Mouse (Mus musculus): ENCODE results near the gene Nucb1.
A peak's percentile ranks its signal among the peaks of the same experiment; 100 is the strongest.
"Not testable (repeated sequence)": the region's sequence is repeated elsewhere in the genome, so short reads cannot be mapped to it uniquely, and the experiment has no call there.

Nucb1 gene

DNA sequence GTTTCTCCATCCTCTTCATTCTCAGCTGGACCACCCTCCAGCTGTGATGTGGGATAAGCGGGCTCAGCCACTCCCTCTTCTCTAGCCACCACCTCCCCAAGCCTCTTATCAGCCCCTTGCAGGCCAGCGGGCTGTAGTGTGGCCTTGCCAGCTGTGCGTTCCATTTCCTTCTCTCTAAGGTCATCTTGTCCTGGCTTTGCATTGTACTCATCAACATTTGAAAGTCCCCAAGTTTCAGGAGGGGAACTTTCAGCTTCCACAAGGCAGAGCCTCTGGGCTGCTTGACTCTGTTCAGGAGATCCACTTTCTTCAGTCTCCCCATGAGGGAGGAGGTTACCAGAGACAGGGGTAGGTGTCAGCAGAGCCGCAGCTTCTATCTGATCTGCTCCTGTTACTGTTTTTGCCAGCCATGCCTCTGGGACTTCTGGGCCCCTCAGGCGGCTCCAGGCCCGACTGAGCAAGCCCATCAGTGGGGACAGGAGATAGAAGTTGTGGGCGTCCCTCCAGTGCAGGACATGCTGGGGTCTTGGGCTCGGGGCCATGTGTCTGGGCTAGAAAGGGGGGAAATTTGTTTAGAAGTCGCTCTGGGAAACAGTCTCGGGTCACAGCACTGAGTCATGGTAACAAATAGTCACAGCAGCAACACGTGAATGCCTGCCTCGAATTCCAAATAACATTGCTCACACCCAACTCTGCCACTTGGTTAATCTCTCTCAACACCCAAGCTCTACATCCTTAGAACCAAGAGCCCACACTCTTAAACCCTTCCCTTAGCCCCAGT lies 14.8 kb upstream of the Nucb1 start:
- no peak for DNase-seq

- DNase-seq: no peak
Observed at GRCm38 (mm10) chr7:45523678-45524170, 13.5 kb upstream of the Nucb1 start.

DNA sequence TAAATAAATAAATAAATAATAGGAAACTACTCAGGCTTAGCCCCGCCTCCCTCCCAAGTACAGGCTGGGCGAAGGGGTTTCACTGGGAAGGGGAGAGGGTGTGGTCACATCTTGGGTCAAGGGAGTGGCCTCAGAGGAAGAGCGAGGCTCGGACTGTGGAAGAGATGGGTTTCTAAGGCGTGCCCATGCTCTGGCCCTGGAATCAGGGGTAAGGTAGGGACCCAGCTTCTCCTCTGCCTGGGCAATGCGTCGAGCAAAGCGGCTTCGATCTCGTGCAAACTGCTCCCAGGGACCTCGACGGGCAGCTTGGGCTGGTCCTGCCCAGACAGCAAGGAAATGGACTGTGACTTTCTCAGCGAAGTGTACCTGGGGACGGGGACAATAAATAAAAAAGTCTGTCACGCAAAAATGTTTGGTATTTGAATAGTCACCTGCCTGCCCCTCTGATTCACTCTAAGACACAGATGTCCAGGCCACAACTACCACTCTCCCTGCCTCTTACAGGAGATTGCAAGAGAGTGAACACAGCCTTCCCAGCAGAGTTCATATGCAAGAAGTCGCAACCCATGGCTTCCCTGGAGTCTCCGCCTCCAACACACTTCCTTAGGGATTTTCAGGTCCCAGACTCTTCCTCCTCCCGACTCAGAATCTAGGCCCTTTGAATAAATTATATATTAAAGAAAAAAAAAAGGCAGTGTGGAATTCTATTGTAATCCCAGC lies 12.9 kb upstream of the Nucb1 start:
- DNase-seq: no peak

DNA sequence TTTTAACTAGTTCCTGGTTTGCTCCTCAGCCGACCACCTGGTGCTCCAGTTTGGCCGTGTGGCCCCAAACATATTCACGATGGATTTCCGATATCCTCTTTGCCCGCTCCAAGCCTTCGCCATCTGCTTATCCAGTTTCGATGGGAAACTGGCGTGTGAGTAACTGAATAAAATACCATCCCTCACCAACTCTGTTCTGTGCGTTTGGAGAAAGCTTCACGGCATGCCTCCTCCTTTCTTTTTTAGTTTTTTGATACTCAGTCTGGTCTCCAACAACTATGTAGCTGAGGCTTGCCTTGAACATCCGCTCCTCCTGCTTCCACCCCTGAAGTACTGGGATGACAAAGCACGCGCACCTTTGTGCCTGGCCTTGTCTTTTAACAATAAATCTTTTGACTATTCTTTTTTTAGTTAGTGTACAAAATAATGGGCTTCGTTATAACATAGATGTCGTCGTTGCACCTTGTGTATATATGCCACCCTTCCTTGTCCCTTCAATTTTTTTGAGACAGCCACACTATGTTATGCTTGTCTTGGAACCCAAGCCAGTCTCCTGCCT lies 12.1 kb upstream of the Nucb1 start:
- no peak for DNase-seq

DNA sequence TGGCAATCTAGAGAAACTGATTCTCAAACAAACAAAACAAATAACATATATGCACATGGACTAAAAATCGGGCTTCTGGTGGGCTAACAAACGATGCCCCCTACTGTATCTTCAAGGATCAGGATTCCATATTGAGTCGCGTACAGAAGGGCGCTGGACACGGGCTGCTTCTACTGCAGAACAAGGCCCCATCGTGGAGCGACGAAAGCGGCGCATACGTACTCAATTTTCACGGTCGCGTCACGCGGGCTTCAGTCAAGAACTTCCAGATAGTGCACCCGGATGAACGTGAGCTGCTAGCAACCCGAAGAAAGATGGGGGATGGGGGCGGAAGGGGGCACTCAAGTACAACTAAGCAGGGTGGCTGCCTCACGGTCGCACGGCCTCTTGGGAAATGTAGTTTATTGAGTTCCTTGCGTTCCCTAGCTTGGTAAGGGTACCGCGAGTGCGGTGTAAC lies 11.6 kb upstream of the Nucb1 start:
- DNase-seq: peak; percentile 93

GRCm38 (mm10) chr7:45520605-45521004 lies 10.4 kb upstream of the Nucb1 start:
- DNase-seq: no peak

- no peak for DNase-seq
Observed at GRCm38 (mm10) chr7:45519345-45520120, 9.3 kb upstream of the Nucb1 start.

GRCm38 (mm10) chr7:45518618-45519017 lies 8.4 kb upstream of the Nucb1 start:
- DNase-seq: no peak

GRCm38 (mm10) chr7:45516846-45517245 lies 6.6 kb upstream of the Nucb1 start:
- not testable (repeated sequence) for DNase-seq

DNA sequence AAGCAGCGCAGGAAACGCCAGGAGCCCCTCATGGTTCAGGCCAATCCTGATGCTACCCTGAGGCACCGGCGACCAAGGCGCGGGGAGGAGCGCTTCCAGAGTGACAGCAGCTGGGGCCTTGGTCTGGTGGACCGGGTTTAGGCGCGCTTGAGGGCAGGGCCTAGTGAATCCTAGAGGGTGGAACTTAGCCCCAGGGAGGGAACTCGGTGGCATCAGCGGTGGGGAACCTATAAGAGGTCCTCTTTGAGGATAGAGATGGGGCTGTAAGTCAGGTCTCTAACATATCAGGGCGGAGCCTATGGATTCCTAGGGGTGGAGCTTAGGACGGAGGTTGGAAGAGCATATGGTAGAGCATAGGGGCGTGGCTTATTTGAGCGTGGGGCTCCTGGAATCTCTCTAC lies 5.2 kb upstream of the Nucb1 start:
- no peak for DNase-seq

DNA sequence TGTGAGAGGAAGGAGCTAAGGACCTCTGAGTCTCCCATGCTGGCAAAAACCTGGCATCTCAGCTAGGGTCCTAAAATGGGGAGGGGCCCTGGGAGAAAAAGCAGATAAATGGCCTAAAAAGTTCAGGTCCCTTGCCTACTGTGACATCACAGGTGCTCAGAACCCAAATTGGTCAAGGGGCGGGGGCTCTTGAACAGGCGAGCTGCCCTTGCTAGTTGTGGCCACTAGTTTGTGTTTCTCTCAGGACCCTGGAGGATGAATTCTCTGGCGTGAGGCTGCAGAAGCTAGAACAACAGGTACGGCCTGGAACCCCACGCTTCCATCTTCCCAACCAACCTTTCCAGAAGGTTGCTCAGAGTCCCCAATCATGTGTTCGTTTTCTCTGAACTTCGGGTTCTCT lies 4.2 kb upstream of the Nucb1 start:
- no peak for DNase-seq

DNA sequence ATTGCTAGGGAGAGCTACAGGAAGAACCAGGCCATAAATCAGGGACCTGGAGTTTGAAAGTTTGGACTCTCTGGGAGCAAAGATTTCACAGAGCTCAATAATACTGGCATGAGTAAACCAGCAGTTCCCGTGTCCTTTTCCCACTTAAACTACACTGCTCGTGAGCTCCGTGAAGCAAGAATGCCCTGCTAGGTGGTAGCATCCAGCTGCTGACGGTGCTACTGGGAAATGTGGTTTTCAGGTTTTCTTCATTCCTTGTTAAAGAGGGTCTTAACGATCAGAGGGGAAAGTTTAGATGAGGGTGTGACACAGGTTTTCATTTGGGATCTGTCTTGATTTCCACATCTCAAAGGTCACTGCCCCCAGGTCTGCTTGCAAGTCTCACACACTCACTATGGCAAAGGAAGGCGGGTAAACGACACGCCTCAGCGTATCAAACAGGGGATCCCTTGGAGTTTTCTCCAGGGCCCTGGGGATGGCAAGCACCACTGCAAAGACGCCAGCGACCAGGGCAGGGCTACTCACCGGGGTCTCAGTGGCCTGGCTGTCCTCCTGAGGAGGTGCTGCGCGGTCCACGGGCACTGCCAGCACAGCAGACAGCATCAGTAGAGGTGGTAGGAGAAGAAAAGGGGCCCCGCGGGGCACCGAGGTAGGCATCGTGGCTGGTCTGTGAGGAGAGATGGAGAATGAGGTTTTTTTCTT lies 874 bp downstream of the Nucb1 start:
- DNase-seq: no peak

DNA sequence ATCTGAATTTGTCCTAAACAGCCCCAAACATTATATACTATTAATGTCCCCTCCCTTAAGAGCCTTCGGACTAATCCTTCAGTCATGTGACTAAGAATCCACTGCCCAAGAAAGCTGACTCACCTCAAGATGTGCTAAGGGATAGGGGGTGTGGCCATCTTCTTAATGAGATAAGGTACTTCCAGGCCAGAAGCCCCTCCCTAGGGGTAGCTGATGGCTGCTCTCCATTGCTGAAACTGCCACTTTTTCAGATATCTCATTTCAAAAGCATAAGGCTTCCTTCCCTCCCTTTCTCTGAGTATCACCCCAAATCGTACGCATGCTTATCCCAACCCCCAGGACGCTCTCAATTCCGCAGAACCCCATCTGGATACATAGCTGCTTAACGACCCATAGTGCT lies 1.6 kb downstream of the Nucb1 start:
- DNase-seq: no peak

- DNase-seq: no peak
Observed at GRCm38 (mm10) chr7:45507583-45507982, 2.6 kb downstream of the Nucb1 start.

DNA sequence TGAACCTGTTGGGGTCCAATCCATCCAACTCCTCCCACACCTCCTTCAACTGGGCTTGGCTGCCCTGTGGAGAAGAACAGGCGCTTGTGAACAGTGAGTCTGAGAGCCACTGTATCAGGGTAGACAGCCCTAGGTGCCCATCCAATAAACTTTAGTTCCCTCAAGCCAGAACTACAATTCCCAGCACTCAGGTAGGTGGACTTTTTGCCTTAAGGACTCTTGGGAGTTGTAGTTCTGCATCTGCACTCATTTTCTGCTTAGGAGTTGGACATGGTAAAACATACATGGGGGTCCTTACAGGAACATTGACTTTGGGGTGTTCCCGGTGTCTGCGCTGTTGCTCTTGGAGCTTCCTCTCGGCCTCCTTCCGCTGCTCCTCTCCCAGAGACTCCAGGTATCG lies 11.8 kb downstream of the Nucb1 start:
- no peak for DNase-seq

DNA sequence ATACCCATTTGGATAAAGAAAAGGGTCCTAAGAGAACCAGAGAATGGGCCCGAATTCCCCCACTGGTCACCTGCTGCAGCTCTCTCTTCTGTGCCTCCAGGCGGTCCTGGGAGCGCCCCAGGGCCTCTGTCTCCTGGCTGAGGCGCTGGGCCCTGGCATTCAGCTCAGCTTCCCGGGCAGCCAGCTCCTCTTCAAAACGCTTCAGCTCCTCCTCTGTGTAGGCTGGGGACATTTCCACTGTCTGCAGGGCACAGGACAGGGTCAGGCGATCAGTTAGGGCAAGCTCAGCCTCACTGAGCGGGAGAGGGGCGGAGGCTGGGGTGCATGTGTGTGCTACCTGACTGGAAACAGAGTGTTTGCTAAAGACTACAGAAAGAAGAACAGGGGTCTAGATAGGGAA lies 15.7 kb downstream of the Nucb1 start:
- no peak for DNase-seq

DNA sequence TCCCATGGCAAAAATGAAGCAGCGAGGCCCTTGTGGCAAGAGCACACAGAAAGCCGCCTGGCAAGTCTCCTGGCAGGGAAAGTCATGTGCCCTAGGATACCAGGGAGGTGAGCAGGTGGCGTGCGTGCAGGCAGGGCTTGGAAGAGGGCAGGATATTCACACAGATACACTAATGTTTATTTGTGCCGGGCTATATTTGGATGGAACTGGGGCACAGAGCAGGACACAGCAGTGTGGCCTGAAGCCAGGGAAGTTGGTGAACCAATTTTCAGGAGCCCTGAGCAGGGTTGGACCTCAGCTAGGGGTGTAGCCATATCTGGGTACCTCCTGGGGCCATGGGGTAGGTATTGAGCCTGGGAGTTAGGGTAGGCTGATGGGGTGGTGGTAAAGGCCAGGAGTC lies 17.3 kb downstream of the Nucb1 start:
- no peak for DNase-seq

GRCm38 (mm10) chr7:45492225-45492844 lies 17.9 kb downstream of the Nucb1 start:
- no peak for DNase-seq

- no peak for DNase-seq
Observed at GRCm38 (mm10) chr7:45491264-45491663, 18.9 kb downstream of the Nucb1 start.

GRCm38 (mm10) chr7:45490822-45491221 lies 19.4 kb downstream of the Nucb1 start:
- DNase-seq: peak; percentile 52

- DNase-seq: no peak
Observed at GRCm38 (mm10) chr7:45489578-45489977, 20.6 kb downstream of the Nucb1 start.
